Mouse (Mus musculus): ENCODE results near the gene Olfr1045. TPM values are rescaled to one million over a fixed set of nuclear protein-coding genes. Genes with fewer than 3 reads are reported as not detected.

Gene Olfr1045
- polyA plus RNA-seq (2012) = not detected in 2 replicates

DNA sequence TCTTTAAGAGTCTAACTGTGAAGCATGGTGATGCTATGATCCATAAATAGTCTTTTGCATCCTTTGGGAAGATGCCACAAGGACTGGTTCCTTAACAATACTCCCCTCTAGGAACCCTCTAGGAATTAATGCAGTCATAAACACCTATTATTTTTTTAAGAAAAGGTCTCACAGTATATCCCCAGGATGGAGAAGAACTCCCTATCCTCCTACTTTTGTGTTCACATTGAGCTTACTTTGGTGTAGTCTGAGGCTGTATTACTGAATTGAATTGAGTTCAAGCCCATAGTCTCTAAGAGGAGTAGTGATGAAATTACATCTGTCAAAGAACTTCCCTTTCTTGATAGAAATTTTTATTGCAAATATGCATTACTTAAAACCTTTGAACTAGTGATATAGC lies at the start of gene Olfr1045:
TSS of gene Olfr1045 (minus strand) at position 101 of the 400 bp plus-strand sequence.

GRCm38 (mm10) chr2:86240189-86240588 lies 37.4 kb upstream of the Olfr1045 start, which contains the start of gene Olfr1048:
TSS of gene Olfr1048 (minus strand) at chr2:86240289.

GRCm38 (mm10) chr2:86231301-86231700 lies 28.5 kb upstream of the Olfr1045 start, which contains the start of gene Olfr1047:
TSS of gene Olfr1047 (minus strand) at chr2:86231401.

GRCm38 (mm10) chr2:86219214-86219613 lies 16.4 kb upstream of the Olfr1045 start, which contains the start of gene Olfr1046:
TSS of gene Olfr1046 (minus strand) at chr2:86219314.

GRCm38 (mm10) chr2:86185583-86185982 lies 17.2 kb downstream of the Olfr1045 start, which contains the start of gene Olfr52:
TSS of gene Olfr52 (minus strand) at chr2:86185683.

DNA sequence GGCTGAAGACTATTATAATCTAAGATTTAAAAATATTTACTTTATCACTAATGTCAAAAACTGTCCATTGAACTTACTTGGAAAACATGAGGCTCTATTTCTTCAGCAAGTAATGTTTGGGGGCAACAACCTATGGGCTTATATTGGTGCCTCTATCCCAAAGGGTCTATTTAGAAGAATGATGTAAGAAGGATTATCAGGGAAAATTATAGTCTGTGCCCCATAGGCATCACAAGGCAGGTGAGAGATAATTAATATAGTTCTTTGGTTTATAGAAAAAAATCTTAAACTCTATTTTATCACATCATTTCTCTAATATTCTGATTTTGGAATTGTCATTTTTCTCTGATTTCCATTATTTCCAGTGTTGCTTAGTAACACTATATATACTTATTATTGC lies 25.1 kb downstream of the Olfr1045 start, which contains the start of gene Olfr1044:
TSS of gene Olfr1044 (minus strand) at position 101 of the 400 bp plus-strand sequence.

GRCm38 (mm10) chr2:86167422-86167821 lies 35.4 kb downstream of the Olfr1045 start, which contains the start of gene Olfr1043:
TSS of gene Olfr1043 (minus strand) at chr2:86167522.

GRCm38 (mm10) chr2:86161738-86162137 lies 41.1 kb downstream of the Olfr1045 start, which contains the start of gene Olfr1042:
TSS of gene Olfr1042 (minus strand) at chr2:86161838.

DNA sequence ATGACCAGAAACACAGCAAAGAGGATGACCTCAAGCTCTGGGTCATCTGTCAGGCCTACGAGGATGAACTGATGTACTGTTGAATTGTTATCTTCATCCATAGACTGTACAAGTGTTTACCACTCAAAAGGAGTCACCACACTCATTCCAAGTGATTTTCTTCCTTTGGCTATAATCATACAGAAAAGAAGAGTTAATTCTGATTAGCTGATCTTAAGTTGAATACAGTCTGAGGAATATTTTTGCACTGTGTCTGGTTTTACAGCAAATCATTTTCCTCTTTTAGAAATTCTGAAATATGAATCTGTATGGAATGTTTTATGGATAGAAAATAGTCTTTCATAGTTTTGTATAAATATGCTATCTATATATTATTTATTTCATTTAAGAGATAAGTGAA lies 56.2 kb downstream of the Olfr1045 start, which contains the start of gene Olfr1040:
TSS of gene Olfr1040 (minus strand) at position 101 of the 400 bp plus-strand sequence.

Other genes starting within 250 kb of the Olfr1045 start
- gene Olfr1029, start 229.1 kb downstream of the Olfr1045 start, polyA plus RNA-seq (2012) = not detected in 2 replicates
- gene Olfr1030, start 223.7 kb downstream of the Olfr1045 start, polyA plus RNA-seq (2012) = not detected in 2 replicates
- not detected in 2 replicates for gene Olfr1031, start 212.7 kb downstream of the Olfr1045 start, polyA plus RNA-seq (2012)
- gene Olfr1032, start 197.5 kb downstream of the Olfr1045 start, polyA plus RNA-seq (2012) = not detected in 2 replicates
- gene Olfr1033, start 182.4 kb downstream of the Olfr1045 start, polyA plus RNA-seq (2012) = 0.02 TPM in 1 of 2 replicates, not detected in the other
- not detected in 2 replicates for gene Olfr1034, start 157.1 kb downstream of the Olfr1045 start, polyA plus RNA-seq (2012)
- not detected in 2 replicates for gene Olfr1036, start 129.0 kb downstream of the Olfr1045 start, polyA plus RNA-seq (2012)
- not detected in 2 replicates for gene Olfr1037, start 115.6 kb downstream of the Olfr1045 start, polyA plus RNA-seq (2012)
- gene Olfr1039, start 67.1 kb downstream of the Olfr1045 start, polyA plus RNA-seq (2012) = 0.02 TPM in 1 of 2 replicates, not detected in the other
- gene Olfr1040, start 56.3 kb downstream of the Olfr1045 start, polyA plus RNA-seq (2012) = not detected in 2 replicates
- gene Olfr1042, start 41.2 kb downstream of the Olfr1045 start, polyA plus RNA-seq (2012) = not detected in 2 replicates
- gene Olfr1043, start 35.5 kb downstream of the Olfr1045 start, polyA plus RNA-seq (2012) = not detected in 2 replicates
- gene Olfr1044, start 25.2 kb downstream of the Olfr1045 start, polyA plus RNA-seq (2012) = not detected in 2 replicates
- gene Olfr52, start 17.3 kb downstream of the Olfr1045 start, polyA plus RNA-seq (2012) = not detected in 2 replicates
- not detected in 2 replicates for gene Olfr1046, start 16.3 kb upstream of the Olfr1045 start, polyA plus RNA-seq (2012)
- gene Olfr1047, start 28.4 kb upstream of the Olfr1045 start, polyA plus RNA-seq (2012) = not detected in 2 replicates
- gene Olfr1048, start 37.3 kb upstream of the Olfr1045 start, polyA plus RNA-seq (2012) = not detected in 2 replicates
- gene Olfr1049, start 55.3 kb upstream of the Olfr1045 start, polyA plus RNA-seq (2012) = not detected in 2 replicates
- not detected in 2 replicates for gene Olfr1051, start 76.1 kb upstream of the Olfr1045 start, polyA plus RNA-seq (2012)
- not detected in 2 replicates for gene Olfr1052, start 89.4 kb upstream of the Olfr1045 start, polyA plus RNA-seq (2012)
- gene Olfr1053, start 112.3 kb upstream of the Olfr1045 start, polyA plus RNA-seq (2012) = not detected in 2 replicates
- not detected in 2 replicates for gene Olfr1054, start 132.4 kb upstream of the Olfr1045 start, polyA plus RNA-seq (2012)
- gene Olfr1055, start 147.3 kb upstream of the Olfr1045 start, polyA plus RNA-seq (2012) = not detected in 2 replicates
- gene Olfr1056, start 159.5 kb upstream of the Olfr1045 start, polyA plus RNA-seq (2012) = not detected in 2 replicates
- gene Olfr1057, start 175.4 kb upstream of the Olfr1045 start, polyA plus RNA-seq (2012) = not detected in 2 replicates
- not detected in 2 replicates for gene Olfr1058, start 185.6 kb upstream of the Olfr1045 start, polyA plus RNA-seq (2012)
- not detected in 2 replicates for gene Olfr1061, start 211.0 kb upstream of the Olfr1045 start, polyA plus RNA-seq (2012)
- not detected in 2 replicates for gene Olfr1062, start 223.7 kb upstream of the Olfr1045 start, polyA plus RNA-seq (2012)
- not detected in 2 replicates for gene Olfr1065, start 247.6 kb upstream of the Olfr1045 start, polyA plus RNA-seq (2012)